Mouse (Mus musculus) embryonic facial prominence, embryonic 12.5 days (tissue): ENCODE data around the gene Bcl11a. TPM values are rescaled to one million over a fixed set of nuclear protein-coding genes. Genes with fewer than 3 reads are reported as not detected.
A peak's percentile ranks its signal among the peaks of the same experiment; 100 is the strongest.

Source experiments
- ATAC-seq: fragments of 200-750 bp; cut with Nextera tagmentation; 2 replicates; pipeline ENCODE4 v1.8.0; 2017; ENCODE audit not compliant: insufficient number of reproducible peaks, insufficient read depth, low FRiP score, low TSS enrichment
- H3K27ac ChIP-seq: fragments of 300-500 bp; sonication (generic); 2 replicates; pipeline ENCODE4 v1.5.1; 2016; ENCODE audit warnings: mild to moderate bottlenecking
- H3K27me3 ChIP-seq: fragments of 300-500 bp; sonication (generic); 2 replicates; pipeline ENCODE4 v1.6.1; 2016; ENCODE audit warnings: mild to moderate bottlenecking, moderate library complexity
- H3K36me3 ChIP-seq: fragments of 300-500 bp; sonication (generic); 2 replicates; pipeline ENCODE4 v1.6.1; 2016; ENCODE audit warnings: mild to moderate bottlenecking
- H3K4me1 ChIP-seq: fragments of 300-500 bp; sonication (generic); 2 replicates; pipeline ENCODE4 v1.6.1; 2016
- H3K4me2 ChIP-seq: fragments of 300-500 bp; sonication (generic); replicated peaks from 2 replicates; pipeline ENCODE4 v1.6.1; 2016; ENCODE audit warnings: mild to moderate bottlenecking, moderate library complexity
- H3K4me3 ChIP-seq: fragments of 300-500 bp; sonication (generic); 2 replicates; pipeline ENCODE4 v1.5.1; 2016; ENCODE audit warnings: mild to moderate bottlenecking
- H3K9ac ChIP-seq: fragments of 300-500 bp; sonication (generic); 2 replicates; pipeline ENCODE4 v1.6.1; 2016; ENCODE audit warnings: mild to moderate bottlenecking, moderate library complexity
- H3K9me3 ChIP-seq: fragments of 300-500 bp; sonication (generic); 2 replicates; pipeline ENCODE4 v1.6.1; 2016; ENCODE audit warnings: mild to moderate bottlenecking, moderate library complexity
- WGBS: fragments of 180-500 bp; shearing (Covaris S2); methylation state at CpG from one replicate; pipeline ENCODE4 v1.1.7; 2016; 5-methylcytosine and 5-hydroxymethylcytosine counted together
- polyA plus RNA-seq: library from polyadenylated mRNA; unstranded; fragments of >200 nt; fragmentation: Nextera tagmentation; extraction: Ambion mirVana; gene quantifications from 2 replicates; pipeline ENCODE4 v1.2.1, GENCODE M21; 2016

Gene Bcl11a
- polyA plus RNA-seq, 1 experiment from 2014 or later, result 80.5 TPM

DNA sequence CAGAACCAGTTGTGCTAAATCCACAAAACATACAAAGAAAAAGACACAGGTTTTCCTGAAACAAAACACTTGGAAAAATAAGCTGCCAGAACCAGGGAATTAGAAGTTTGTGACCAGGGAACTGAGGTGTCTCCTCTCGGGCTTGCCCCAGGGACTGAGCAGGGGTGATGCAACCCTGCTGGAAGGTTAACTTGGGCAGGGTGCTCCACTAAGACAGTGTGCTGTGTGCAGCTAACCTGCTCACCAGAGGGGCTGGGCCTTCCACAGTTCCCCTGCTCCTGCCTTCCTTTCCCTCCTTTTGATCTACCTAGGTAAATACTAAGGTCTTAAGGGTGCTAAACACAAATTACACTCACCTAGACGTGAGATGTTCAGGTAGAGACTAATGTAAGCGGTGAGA, 14.8 kb downstream of the Bcl11a start:
- H3K4me3 ChIP-seq, result no peak overlapping the region
- peaks cover 54% of the 10 kb centered on the region for H3K4me1 ChIP-seq
- H3K27ac ChIP-seq, result no peak overlapping the region
- H3K9me3 ChIP-seq, result no peaks in the 10 kb centered on the region
- peaks cover 26% of the 10 kb centered on the region for H3K36me3 ChIP-seq
- 56% methylated on average over 3 of the region's 3 CpGs for WGBS
- no peaks in the 10 kb centered on the region for H3K27me3 ChIP-seq
- no peak overlapping the region for H3K4me2 ChIP-seq
- ATAC-seq, result no peak
- no peak overlapping the region for H3K9ac ChIP-seq

DNA sequence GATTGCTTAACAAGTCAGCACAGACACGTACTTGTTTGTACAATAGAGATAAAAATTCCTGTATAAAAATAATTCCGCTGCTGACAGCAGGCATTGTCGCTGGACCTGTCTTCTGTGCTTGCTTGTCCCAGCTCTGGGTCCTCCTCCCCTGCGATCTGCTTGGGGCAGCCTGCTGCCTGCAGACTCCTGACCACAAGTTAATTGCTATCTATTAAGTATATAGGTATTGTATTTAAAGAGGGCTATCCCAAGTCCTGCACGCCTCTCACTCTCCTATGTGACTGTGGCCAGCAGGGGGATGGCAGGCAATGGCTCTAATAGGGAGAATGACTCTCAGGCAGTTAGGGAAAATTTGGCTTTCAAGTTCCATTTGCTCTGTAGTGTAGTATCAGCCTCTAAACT, 16.2 kb downstream of the Bcl11a start:
- no peaks in the 10 kb centered on the region for H3K9me3 ChIP-seq
- H3K4me3 ChIP-seq, result no peak overlapping the region
- 49% methylated on average over 5 of the region's 5 CpGs for WGBS
- peaks cover 67% of the 10 kb centered on the region for H3K4me1 ChIP-seq
- H3K36me3 ChIP-seq, result 0 out of 2 replicates have a peak, but pooled peaks cover 14% of the 10 kb centered on the region
- no peak overlapping the region for H3K4me2 ChIP-seq
- H3K27me3 ChIP-seq, result no peaks in the 10 kb centered on the region
- H3K27ac ChIP-seq, result no peak overlapping the region
- no peak overlapping the region for H3K9ac ChIP-seq
- ATAC-seq, result no peak

DNA sequence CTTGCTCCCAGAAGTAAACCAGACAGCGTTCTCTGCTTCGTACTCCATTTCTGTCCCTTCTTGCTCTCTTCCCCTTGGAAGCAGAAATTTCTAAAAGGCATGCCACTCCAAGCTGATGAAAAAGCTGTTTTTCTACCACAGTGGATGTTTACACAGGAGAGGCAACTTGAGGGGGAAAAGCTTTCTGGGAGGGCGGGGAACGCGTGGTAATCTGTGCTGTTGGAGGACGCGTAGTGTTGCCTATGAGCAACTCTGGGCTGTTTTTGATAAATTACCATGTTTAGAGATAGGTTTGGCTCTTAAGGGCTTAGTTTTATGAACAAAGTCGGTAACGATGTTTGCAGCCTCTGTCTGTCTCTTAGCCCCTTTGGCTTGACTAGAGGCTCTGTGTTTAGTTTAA, 17.4 kb downstream of the Bcl11a start:
- Histone ChIP-seq H3K27me3 (no peaks in the 10 kb centered on the region), H3K27ac (no peak overlapping the region), H3K9ac (no peak overlapping the region), H3K4me3 (no peak overlapping the region), H3K9me3 (no peaks in the 10 kb centered on the region), H3K36me3 (0 out of 2 replicates have a peak, but pooled peaks cover 4% of the 10 kb centered on the region), H3K4me1 (peaks cover 74% of the 10 kb centered on the region), H3K4me2 (no peak overlapping the region)
- 48% methylated on average over 9 of the region's 9 CpGs for WGBS
- ATAC-seq, result no peak

DNA sequence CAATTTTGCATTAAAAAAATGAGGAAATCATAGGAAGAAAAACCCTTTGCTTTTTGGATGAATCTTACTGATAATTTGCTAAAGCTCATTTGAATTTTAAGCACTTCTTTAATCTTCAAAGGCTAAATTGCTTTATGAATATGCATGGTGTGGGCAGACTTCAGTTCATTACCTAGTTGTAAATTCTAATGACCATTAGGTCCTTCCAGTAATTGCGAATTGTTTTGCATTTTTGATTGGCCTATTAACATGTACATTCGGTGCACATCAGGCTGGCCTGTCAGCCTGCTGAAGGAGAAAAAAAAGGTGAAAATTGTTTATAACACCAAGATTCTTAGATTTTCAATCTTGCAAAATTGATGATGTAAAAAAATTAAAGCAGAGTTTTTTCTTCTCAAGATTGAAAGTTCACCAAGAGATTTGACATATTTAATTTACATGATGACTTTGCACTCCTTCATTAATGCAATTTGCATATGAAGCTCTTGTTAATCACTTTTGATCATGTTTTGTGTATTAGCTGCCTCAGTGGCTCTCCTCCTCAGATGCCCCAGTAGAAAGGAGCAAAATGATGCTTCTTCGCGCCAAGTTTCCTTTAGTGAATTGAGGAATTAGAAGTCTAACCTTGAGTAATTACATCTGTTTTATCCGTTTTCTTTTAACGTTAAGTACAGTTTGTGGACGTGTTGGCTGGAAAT, 17.9 kb downstream of the Bcl11a start:
- 0 out of 2 replicates have a peak overlapping the region, but pooled peaks have one; percentile 66 for H3K27ac ChIP-seq
- H3K36me3 ChIP-seq, result no peaks in the 10 kb centered on the region
- 70% methylated on average over 7 of the region's 7 CpGs for WGBS
- H3K9ac ChIP-seq, result no peak overlapping the region
- no peak for ATAC-seq
- H3K4me2 ChIP-seq, result no peak overlapping the region
- H3K4me3 ChIP-seq, result no peak overlapping the region
- peaks cover 76% of the 10 kb centered on the region for H3K4me1 ChIP-seq
- no peaks in the 10 kb centered on the region for H3K9me3 ChIP-seq
- H3K27me3 ChIP-seq, result no peaks in the 10 kb centered on the region

DNA sequence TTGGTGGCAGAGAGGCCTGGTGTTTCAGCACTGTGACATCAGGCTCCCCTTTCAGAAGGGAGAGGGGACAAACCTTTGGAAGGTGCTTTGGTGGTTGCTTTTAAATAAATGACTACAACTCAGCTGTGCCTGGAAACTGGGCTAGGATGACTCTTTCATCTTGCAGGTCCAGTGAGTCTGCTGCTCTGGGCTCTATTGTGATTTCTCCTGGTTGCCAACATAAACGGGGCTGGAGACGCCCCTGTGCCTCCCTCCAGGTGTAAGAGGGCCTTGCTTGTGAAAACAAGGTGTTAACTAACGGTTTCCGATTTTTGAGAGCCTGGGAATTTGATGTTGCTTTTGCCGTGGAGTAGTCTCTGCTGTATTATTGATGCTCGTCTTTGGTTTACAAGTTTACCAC, 18.6 kb downstream of the Bcl11a start:
- Histone ChIP-seq H3K4me3 (no peak overlapping the region), H3K27me3 (no peaks in the 10 kb centered on the region), H3K4me1 (peaks cover 81% of the 10 kb centered on the region), H3K9me3 (no peaks in the 10 kb centered on the region), H3K27ac (peak overlapping the region; percentile 66), H3K36me3 (0 out of 2 replicates have a peak, but pooled peaks cover under 1% of the 10 kb centered on the region), H3K9ac (no peak overlapping the region), H3K4me2 (0 out of 2 replicates have a peak overlapping the region, but pooled peaks have one; percentile 1)
- ATAC-seq, result no peak
- 31% methylated on average over 6 of the region's 6 CpGs for WGBS

DNA sequence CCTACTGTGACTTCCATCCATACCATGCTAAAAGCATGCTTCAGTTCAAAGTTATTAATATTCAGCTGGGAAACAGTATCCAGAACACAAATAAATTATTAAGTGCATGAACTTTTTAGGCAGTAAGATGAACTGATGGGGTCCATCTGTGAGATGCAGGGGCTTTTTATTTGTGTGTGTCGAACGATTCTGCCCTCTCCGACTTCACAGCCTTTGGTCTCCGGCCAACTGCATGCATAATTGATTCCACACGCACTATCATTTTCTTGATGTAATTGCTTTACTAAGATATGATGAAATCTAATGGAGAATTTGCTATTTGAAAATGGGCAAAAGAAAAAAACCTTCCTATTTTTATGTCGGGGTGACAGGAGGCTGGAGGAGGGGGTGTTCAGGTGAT, 19.2 kb downstream of the Bcl11a start:
- peaks cover 82% of the 10 kb centered on the region for H3K4me1 ChIP-seq
- ATAC-seq, result no peak
- no peaks in the 10 kb centered on the region for H3K27me3 ChIP-seq
- H3K4me2 ChIP-seq, result 0 out of 2 replicates have a peak overlapping the region, but pooled peaks have one; percentile 1
- H3K9ac ChIP-seq, result no peak overlapping the region
- no peaks in the 10 kb centered on the region for H3K9me3 ChIP-seq
- 0 out of 2 replicates have a peak, but pooled peaks cover 6% of the 10 kb centered on the region for H3K36me3 ChIP-seq
- H3K4me3 ChIP-seq, result no peak overlapping the region
- 23% methylated on average over 6 of the region's 6 CpGs for WGBS
- H3K27ac ChIP-seq, result 0 out of 2 replicates have a peak overlapping the region, but pooled peaks have one; percentile 41

DNA sequence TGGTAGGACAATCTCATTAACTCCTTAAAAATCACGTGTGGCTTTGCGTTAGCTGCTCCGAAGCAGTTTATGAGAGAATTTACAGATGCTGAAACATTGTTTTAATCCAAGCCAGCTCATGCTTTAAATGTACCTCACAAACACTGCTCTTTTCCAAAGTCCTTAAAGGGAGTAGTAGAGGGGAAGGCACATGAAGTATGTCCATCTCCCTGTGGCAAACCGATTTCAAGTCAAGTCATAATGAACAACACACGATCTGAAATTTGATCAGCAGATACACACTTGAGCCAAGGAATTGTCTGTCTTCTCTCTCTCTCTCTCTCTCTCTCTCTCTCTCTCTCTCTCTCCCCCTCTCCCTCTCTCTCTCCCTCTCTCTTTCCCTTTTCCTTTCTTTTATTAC, 20.2 kb downstream of the Bcl11a start:
- Histone ChIP-seq H3K27ac (no peak overlapping the region), H3K4me2 (no peak overlapping the region), H3K4me3 (no peak overlapping the region), H3K9ac (no peak overlapping the region), H3K9me3 (no peaks in the 10 kb centered on the region), H3K27me3 (no peaks in the 10 kb centered on the region), H3K36me3 (0 out of 2 replicates have a peak, but pooled peaks cover 6% of the 10 kb centered on the region), H3K4me1 (peaks cover 85% of the 10 kb centered on the region)
- ATAC-seq, result no peak
- 48% methylated on average over 5 of the region's 5 CpGs for WGBS

- ATAC-seq, result no peak
- no peak overlapping the region for H3K4me2 ChIP-seq
- H3K4me1 ChIP-seq, result peaks cover 88% of the 10 kb centered on the region
- no peak overlapping the region for H3K9ac ChIP-seq
- WGBS, result 46% methylated on average over 3 of the region's 3 CpGs
- no peak overlapping the region for H3K4me3 ChIP-seq
- no peaks in the 10 kb centered on the region for H3K9me3 ChIP-seq
- no peaks in the 10 kb centered on the region for H3K27me3 ChIP-seq
- no peak overlapping the region for H3K27ac ChIP-seq
- 0 out of 2 replicates have a peak, but pooled peaks cover 6% of the 10 kb centered on the region for H3K36me3 ChIP-seq
Observed at GRCm38 (mm10) chr11:24098662-24099061, 20.8 kb downstream of the Bcl11a start.

- Histone ChIP-seq H3K36me3 (0 out of 2 replicates have a peak, but pooled peaks cover 6% of the 10 kb centered on the region), H3K4me3 (no peak overlapping the region), H3K4me2 (no peak overlapping the region), H3K9ac (no peak overlapping the region), H3K27ac (no peak overlapping the region), H3K4me1 (peaks cover 85% of the 10 kb centered on the region), H3K9me3 (no peaks in the 10 kb centered on the region), H3K27me3 (no peaks in the 10 kb centered on the region)
- 88% methylated on average over 10 of the region's 10 CpGs for WGBS
- no peak for ATAC-seq
Observed at GRCm38 (mm10) chr11:24099215-24099614, 21.4 kb downstream of the Bcl11a start.

DNA sequence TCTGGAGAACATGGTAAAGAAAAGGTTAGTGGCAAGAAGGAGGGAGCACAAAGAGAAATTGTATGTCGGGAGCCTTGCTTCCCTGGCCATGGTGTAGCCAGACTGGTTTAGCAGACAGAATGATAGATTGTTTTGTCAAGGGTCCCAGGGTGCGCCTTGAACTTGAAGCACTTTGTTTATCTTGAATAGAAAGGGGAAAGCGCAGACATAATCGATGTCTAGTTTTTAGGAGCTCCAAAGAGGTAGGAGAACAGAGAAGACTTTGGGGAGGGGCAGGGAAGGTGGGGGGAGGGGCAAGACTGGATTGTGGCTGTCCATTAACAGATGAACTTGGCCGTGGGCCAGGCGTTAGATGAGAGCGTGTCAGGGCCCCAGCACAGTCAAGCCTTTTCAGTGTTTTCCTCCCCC, 22.0 kb downstream of the Bcl11a start:
- no peak overlapping the region for H3K4me3 ChIP-seq

DNA sequence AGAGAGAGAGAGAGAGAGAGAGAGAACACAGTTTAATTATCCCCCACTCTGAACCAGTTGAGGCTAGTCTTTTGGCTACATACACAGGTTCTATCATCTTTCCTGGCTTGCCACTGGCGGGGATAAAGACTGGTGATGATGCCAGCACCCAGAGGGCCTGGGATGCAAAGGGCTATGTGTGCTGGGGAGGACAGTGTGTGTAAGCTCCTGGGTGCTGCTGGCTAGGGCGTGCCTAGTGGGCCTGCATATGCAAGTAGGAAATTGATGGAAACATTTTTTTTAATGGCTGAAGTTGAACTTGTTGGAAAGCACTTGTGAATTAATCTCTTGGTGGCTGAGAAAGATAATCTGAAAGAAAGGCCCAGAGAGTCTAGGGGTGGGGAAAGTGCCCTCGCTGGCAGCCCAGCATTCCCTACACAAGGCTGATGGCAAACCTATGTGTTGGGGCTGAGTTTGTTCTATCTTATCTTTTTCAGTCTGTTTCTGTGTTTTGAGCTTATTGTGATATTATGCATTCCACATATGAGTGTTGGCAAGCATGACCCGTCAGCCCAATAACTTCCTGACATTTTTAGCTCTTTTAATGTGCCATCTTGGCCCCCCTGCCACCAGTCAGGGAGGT, 22.7 kb downstream of the Bcl11a start:
- 67% methylated on average over 4 of the region's 4 CpGs for WGBS
- Histone ChIP-seq H3K4me1 (peaks cover 71% of the 10 kb centered on the region), H3K9me3 (no peaks in the 10 kb centered on the region), H3K27me3 (no peaks in the 10 kb centered on the region), H3K36me3 (0 out of 2 replicates have a peak, but pooled peaks cover 6% of the 10 kb centered on the region), H3K4me3 (no peak overlapping the region), H3K9ac (no peak overlapping the region), H3K27ac (no peak overlapping the region), H3K4me2 (no peak overlapping the region)
- no peak for ATAC-seq

More for the DNA sequence above, 22.0 kb downstream of the Bcl11a start:
- Histone ChIP-seq H3K4me2 (no peak overlapping the region; the same call in 1 of the 2 replicates), H3K36me3 (0 out of 2 replicates have a peak, but pooled peaks cover 6% of the 10 kb centered on the region), H3K9ac (no peak overlapping the region), H3K27me3 (no peaks in the 10 kb centered on the region), H3K4me1 (peaks cover 78% of the 10 kb centered on the region), H3K27ac (peak overlapping the region; percentile 58; the same call in 1 of the 2 replicates), H3K9me3 (no peaks in the 10 kb centered on the region)
- 40% methylated on average over 7 of the region's 7 CpGs for WGBS
- peak; percentile 45; the same call in 1 of the 2 replicates for ATAC-seq

DNA sequence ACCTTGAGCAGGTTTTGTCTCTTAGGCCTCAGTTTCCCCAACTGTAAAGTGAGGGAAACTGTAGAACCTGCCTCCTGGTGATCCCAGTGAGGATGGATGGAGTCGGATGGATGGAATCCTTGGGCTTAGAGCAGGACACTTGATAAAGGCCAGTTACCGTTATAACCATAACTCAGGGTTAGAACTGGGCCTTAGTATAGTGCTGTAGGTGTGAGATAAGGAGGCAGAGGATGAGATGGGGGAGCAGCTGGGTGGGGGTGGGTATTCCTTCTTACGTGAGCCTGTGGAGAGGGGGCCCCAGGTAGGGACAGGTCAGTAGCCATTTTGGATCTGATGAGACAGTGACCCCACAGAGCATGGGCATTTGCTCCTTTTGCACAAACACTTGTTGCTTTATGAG, 23.8 kb downstream of the Bcl11a start:
- no peak overlapping the region for H3K4me2 ChIP-seq
- peaks cover 65% of the 10 kb centered on the region for H3K4me1 ChIP-seq
- 88% methylated on average over 3 of the region's 3 CpGs for WGBS
- no peak overlapping the region for H3K9ac ChIP-seq
- H3K9me3 ChIP-seq, result no peaks in the 10 kb centered on the region
- no peak overlapping the region for H3K27ac ChIP-seq
- H3K4me3 ChIP-seq, result no peak overlapping the region
- H3K27me3 ChIP-seq, result no peaks in the 10 kb centered on the region
- ATAC-seq, result no peak
- H3K36me3 ChIP-seq, result 0 out of 2 replicates have a peak, but pooled peaks cover 6% of the 10 kb centered on the region
